Mouse (Mus musculus) liver, embryonic 15.5 days (tissue): ENCODE data around the gene Trmt11. TPM values are rescaled to one million over a fixed set of nuclear protein-coding genes. Genes with fewer than 3 reads are reported as not detected.
"Not testable (repeated sequence)": the region's sequence is repeated elsewhere in the genome, so short reads cannot be mapped to it uniquely, and the experiment has no call there.

Source experiments
- ATAC-seq: fragments of 200-750 bp; cut with Nextera tagmentation; 2 replicates; pipeline ENCODE4 v1.8.0; 2017; ENCODE audit warnings: moderate number of reproducible peaks, mild to moderate bottlenecking, moderate library complexity; ENCODE audit not compliant: insufficient read depth
- H3K27ac ChIP-seq: fragments of 300-500 bp; sonication (generic); replicated peaks from 2 replicates; pipeline ENCODE4 v1.5.1; 2015; ENCODE audit warnings: mild to moderate bottlenecking, inconsistent platforms
- H3K27me3 ChIP-seq: fragments of 300-500 bp; sonication (generic); 2 replicates; pipeline ENCODE4 v1.6.1; 2015; ENCODE audit warnings: mild to moderate bottlenecking, inconsistent platforms
- H3K36me3 ChIP-seq: fragments of 300-500 bp; sonication (generic); replicated peaks from 2 replicates; pipeline ENCODE4 v1.6.1; 2015; ENCODE audit warnings: moderate library complexity, mild to moderate bottlenecking, inconsistent platforms
- H3K4me1 ChIP-seq: fragments of 300-500 bp; sonication (generic); replicated peaks from 2 replicates; pipeline ENCODE4 v1.6.1; 2015; ENCODE audit warnings: inconsistent platforms
- H3K4me2 ChIP-seq: fragments of 300-500 bp; sonication (generic); 2 replicates; pipeline ENCODE4 v1.6.1; 2015; ENCODE audit warnings: moderate library complexity, mild to moderate bottlenecking, inconsistent platforms
- H3K4me3 ChIP-seq: fragments of 300-500 bp; sonication (generic); replicated peaks from 2 replicates; pipeline ENCODE4 v1.5.1; 2015; ENCODE audit warnings: mild to moderate bottlenecking, inconsistent platforms
- H3K9ac ChIP-seq: fragments of 300-500 bp; sonication (generic); 2 replicates; pipeline ENCODE4 v1.6.1; 2015; ENCODE audit warnings: moderate library complexity, mild to moderate bottlenecking, inconsistent platforms
- H3K9me3 ChIP-seq: fragments of 300-500 bp; sonication (generic); replicated peaks from 2 replicates; pipeline ENCODE4 v1.6.1; 2016; ENCODE audit warnings: inconsistent platforms
- WGBS: fragments of 180-500 bp; shearing (Covaris S2); methylation state at CpG from one replicate; pipeline ENCODE4 v1.1.7; 2015; ENCODE audit warnings: mixed read lengths; ENCODE audit not compliant: insufficient replicate concordance; 5-methylcytosine and 5-hydroxymethylcytosine counted together
- polyA plus RNA-seq: library from polyadenylated mRNA; unstranded; fragments of >200 nt; fragmentation: Nextera tagmentation; extraction: Ambion mirVana; gene quantifications from 2 replicates; pipeline ENCODE4 v1.2.1, GENCODE M21; 2015

Gene Trmt11
- polyA plus RNA-seq, 1 experiment from 2014 or later, result 14.7 TPM

DNA sequence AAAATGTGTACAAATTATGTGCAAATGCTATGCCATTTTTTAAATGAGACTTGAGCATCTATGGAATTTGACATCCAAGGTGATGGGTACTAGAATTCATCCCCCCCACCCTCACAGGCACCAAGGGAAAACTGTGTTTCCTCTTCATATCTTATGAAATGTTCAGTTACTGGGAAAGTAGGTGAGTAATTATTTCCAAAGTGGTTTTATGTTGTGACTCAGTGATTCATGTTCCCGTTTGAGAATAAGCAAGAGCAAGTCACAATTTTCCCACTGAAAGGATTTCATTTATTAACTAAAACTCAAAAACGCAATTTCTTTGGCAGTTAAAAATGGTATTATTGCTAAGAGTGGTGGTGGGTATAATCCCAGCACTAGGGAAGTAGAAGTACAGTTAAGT is 95.8 kb downstream of the Trmt11 start:
- Histone ChIP-seq H3K27me3 (no peaks in the 10 kb centered on the region), H3K36me3 (no peaks in the 10 kb centered on the region), H3K4me3 (no peak overlapping the region), H3K27ac (no peak overlapping the region), H3K9me3 (no peaks in the 10 kb centered on the region), H3K4me1 (no peaks in the 10 kb centered on the region), H3K4me2 (no peak overlapping the region), H3K9ac (no peak overlapping the region)
- no peak for ATAC-seq
- 49% methylated on average over 2 of the region's 2 CpGs for WGBS

DNA sequence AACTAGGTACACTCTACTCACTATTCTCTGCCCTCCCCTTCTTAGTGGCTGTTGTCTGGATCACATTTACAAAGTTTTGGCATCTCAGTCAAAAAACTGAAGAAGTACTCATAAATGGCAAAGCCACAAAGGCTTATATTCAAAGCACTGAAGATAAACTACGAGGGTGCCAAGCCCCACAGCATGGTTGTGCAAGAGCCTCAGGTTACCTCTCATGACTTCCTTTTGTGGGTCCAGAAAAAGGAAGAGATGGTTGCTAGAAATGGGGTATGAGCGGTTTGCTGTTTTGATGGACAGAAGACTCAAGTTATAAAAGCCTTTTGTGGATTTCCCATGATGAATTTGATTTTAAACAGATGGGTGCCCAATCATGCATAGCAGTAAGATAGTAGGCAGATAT is 97.4 kb downstream of the Trmt11 start:
- WGBS, result 25% methylated on average over 2 of the region's 2 CpGs
- ATAC-seq, result no peak
- Histone ChIP-seq H3K27ac (no peak overlapping the region), H3K27me3 (no peaks in the 10 kb centered on the region), H3K9me3 (no peaks in the 10 kb centered on the region), H3K9ac (no peak overlapping the region), H3K4me2 (no peak overlapping the region), H3K4me3 (no peak overlapping the region), H3K36me3 (no peaks in the 10 kb centered on the region), H3K4me1 (no peaks in the 10 kb centered on the region)

DNA sequence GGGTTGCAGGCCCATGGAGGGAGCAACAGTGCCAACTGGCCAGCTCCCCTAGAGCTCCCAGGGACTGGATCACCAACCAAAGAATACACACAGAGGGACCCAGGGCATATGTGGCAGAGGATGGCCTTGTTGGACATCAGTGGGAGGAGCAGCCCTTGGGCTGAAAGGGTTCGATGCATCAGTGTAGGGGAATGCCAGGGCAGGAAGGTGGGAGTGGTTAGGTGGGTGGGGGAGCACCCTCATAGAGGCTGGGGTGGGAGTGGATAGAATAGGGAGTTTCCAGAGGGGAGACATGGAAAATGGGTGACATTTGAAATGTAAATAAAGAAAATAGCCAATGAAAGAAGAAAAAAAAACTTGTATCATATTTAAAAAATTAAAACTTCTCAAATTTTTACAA is 97.8 kb downstream of the Trmt11 start:
- no peak overlapping the region for H3K4me3 ChIP-seq
- WGBS, result 56% methylated on average over 1 of the region's 1 CpGs
- ATAC-seq, result no peak
- H3K4me1 ChIP-seq, result no peaks in the 10 kb centered on the region
- no peak overlapping the region for H3K4me2 ChIP-seq
- no peak overlapping the region for H3K9ac ChIP-seq
- H3K36me3 ChIP-seq, result no peaks in the 10 kb centered on the region
- no peaks in the 10 kb centered on the region for H3K27me3 ChIP-seq
- no peak overlapping the region for H3K27ac ChIP-seq
- no peaks in the 10 kb centered on the region for H3K9me3 ChIP-seq

DNA sequence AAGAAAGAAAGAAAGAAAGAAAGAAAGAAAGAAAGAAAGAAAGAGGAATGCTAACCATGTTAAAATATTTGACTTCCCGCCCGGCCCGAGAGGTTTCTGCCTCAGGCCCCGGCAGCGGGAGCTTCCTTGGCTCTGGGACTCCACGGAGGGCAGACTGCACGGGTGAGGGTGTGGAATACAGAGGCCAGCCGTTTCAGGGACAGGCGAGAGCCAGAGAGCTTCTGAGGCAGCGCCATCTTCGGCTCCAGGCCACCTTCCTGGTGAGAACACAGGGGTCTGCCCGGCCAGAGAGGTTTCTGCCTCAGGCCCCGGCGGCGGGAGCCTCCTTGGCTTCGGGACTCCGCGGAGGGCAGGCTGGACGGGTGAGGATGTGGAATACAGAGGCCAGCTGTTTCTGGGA is 102.3 kb downstream of the Trmt11 start:
- not testable (repeated sequence) for H3K4me2 ChIP-seq, H3K4me3 ChIP-seq, H3K9ac ChIP-seq, H3K4me1 ChIP-seq, H3K27me3 ChIP-seq, H3K9me3 ChIP-seq, ATAC-seq, H3K36me3 ChIP-seq, H3K27ac ChIP-seq
- 71% methylated on average over 19 of the region's 19 CpGs for WGBS

Other genes with a start within 250 kb of the Trmt11 start
- 13.3 and 15.6 TPM in 2 replicates for gene Hint3, start 28.9 kb upstream of the Trmt11 start, polyA plus RNA-seq
- 10.2 and 12.2 TPM in 2 replicates for gene Ncoa7, start 202.6 kb upstream of the Trmt11 start, polyA plus RNA-seq
- 0.44 and 0.53 TPM in 2 replicates for gene Hey2, start 242.1 kb upstream of the Trmt11 start, polyA plus RNA-seq